In genomic region chr1:108255147-108255546, GRCm38 (mm10) we compare ENCODE assay signal across 35 mouse cellular contexts.
"Had no signal": no experiment of that assay in that cellular context is flagged by ENCODE, and none has a peak within 500 bp of the region (broad histone marks: within the 10 kb centered on the region; RNA-seq: fewer than 3 reads in every experiment).

No protein-coding gene starts in this region.

- DNase-seq: heart, postnatal 10 days; heart, postnatal 14 days; heart, postnatal 36 days; heart, postnatal 4 days; kidney, adult 11 months; kidney, adult 18-20 months; kidney, adult 2 months; kidney, adult 8-10 months; kidney, adult 9 months; kidney, postnatal 10 days; kidney, postnatal 14 days; kidney, postnatal 25 days; kidney, postnatal 36 days; kidney, postnatal 4 days; layer of hippocampus, adult 9-11 months; layer of hippocampus, postnatal 36 days had no signal

- H3K9me3 ChIP-seq: heart, embryonic 10.5 days; heart, embryonic 12.5 days; heart, embryonic 13.5 days; heart, embryonic 15.5 days; hindbrain, embryonic 10.5 days; hindbrain, embryonic 12.5 days; hindbrain, embryonic 13.5 days; hindbrain, embryonic 15.5 days; intestine, embryonic 15.5 days; kidney, embryonic 15.5 days had no signal

- H3K27ac ChIP-seq: heart, embryonic 10.5 days; heart, embryonic 13.5 days; heart, embryonic 15.5 days; hindbrain, embryonic 10.5 days; hindbrain, embryonic 12.5 days; hindbrain, embryonic 13.5 days; hindbrain, embryonic 14.5 days; hindbrain, embryonic 15.5 days; hindbrain, postnatal 0 days; intestine, embryonic 15.5 days; kidney, embryonic 15.5 days; kidney, postnatal 0 days; layer of hippocampus, adult 2 months had no signal

- H3K4me2 ChIP-seq: heart, embryonic 11.5 days; heart, embryonic 12.5 days; heart, embryonic 13.5 days; heart, embryonic 15.5 days; hindbrain, embryonic 12.5 days; hindbrain, embryonic 13.5 days; hindbrain, embryonic 14.5 days; hindbrain, embryonic 15.5 days; intestine, embryonic 15.5 days; kidney, embryonic 15.5 days had no signal

- H3K9ac ChIP-seq: heart, embryonic 12.5 days; heart, embryonic 13.5 days; heart, embryonic 15.5 days; hindbrain, embryonic 12.5 days; hindbrain, embryonic 13.5 days; hindbrain, embryonic 14.5 days; hindbrain, embryonic 15.5 days; intestine, embryonic 15.5 days; kidney, embryonic 15.5 days had no signal

- H3K4me3 ChIP-seq: heart, embryonic 10.5 days; heart, embryonic 12.5 days; heart, embryonic 13.5 days; heart, embryonic 15.5 days; hindbrain, embryonic 10.5 days; hindbrain, embryonic 12.5 days; hindbrain, embryonic 13.5 days; hindbrain, embryonic 15.5 days; intestine, embryonic 15.5 days; kidney, embryonic 15.5 days; layer of hippocampus, adult 2 months had no signal

- H3K36me3 ChIP-seq: heart, embryonic 10.5 days; heart, embryonic 12.5 days; heart, embryonic 13.5 days; heart, embryonic 15.5 days; hindbrain, embryonic 10.5 days; hindbrain, embryonic 12.5 days; hindbrain, embryonic 13.5 days; hindbrain, embryonic 15.5 days; intestine, embryonic 15.5 days; kidney, embryonic 15.5 days had no signal

- H3K4me1 ChIP-seq: heart, embryonic 10.5 days; heart, embryonic 12.5 days; heart, embryonic 13.5 days; heart, embryonic 15.5 days; hindbrain, embryonic 10.5 days; hindbrain, embryonic 12.5 days; hindbrain, embryonic 13.5 days; hindbrain, embryonic 15.5 days; intestine, embryonic 15.5 days; kidney, embryonic 15.5 days had no signal

- ATAC-seq: hindbrain, embryonic 16.5 days; hindbrain, postnatal 0 days; inflammation-experienced regulatory T-cells, adult 6 months; intestine, embryonic 15.5 days; intestine, embryonic 16.5 days; intestine, postnatal 0 days had no signal

- H3K27me3 ChIP-seq: heart, embryonic 12.5 days; heart, embryonic 13.5 days; heart, embryonic 15.5 days; hindbrain, embryonic 12.5 days; hindbrain, embryonic 13.5 days; hindbrain, embryonic 15.5 days; intestine, embryonic 15.5 days; kidney, embryonic 15.5 days had no signal
